Mouse (Mus musculus): ENCODE results near the gene Cbln4. TPM values are rescaled to one million over a fixed set of nuclear protein-coding genes. Genes with fewer than 3 reads are reported as not detected.

Cbln4 gene
- polyA plus RNA-seq, 1 experiment from 2014 or later: 4.1 TPM

GRCm38 (mm10) chr2:171996979-171997686 lies 46.1 kb downstream of the Cbln4 start:
- ATAC-seq (ENCODE audit: low FRiP score): no peak
- Histone ChIP-seq H3K4me3 (ENCODE audit: low read depth, low read length) (no peak overlapping the region), H3K27me3 (ENCODE audit: control insufficient read depth, insufficient read depth, low read length) (no peaks in the 10 kb centered on the region), H3K27ac (ENCODE audit: low read depth, low read length) (no peak overlapping the region), H3K4me2 (replicated peaks; ENCODE audit: low read depth, low read length) (no peak overlapping the region), H3K4me1 (replicated peaks; ENCODE audit: control insufficient read depth, insufficient read depth, low read length) (no peaks in the 10 kb centered on the region), H3K9me3 (ENCODE audit: control insufficient read depth, low read length) (no peaks in the 10 kb centered on the region), H3K36me3 (ENCODE audit: control insufficient read depth, insufficient read depth, low read length) (no peaks in the 10 kb centered on the region), H3K9ac (ENCODE audit: low read depth, low read length) (no peak overlapping the region)
- 73% methylated on average over 6 of the region's 6 CpGs for WGBS
- no peak for DNase-seq (ENCODE audit: low spot score)

GRCm38 (mm10) chr2:171994861-171995260 lies 48.4 kb downstream of the Cbln4 start:
- Histone ChIP-seq H3K27ac (ENCODE audit: low read depth, low read length) (no peak overlapping the region), H3K9me3 (ENCODE audit: control insufficient read depth, low read length) (no peaks in the 10 kb centered on the region), H3K9ac (ENCODE audit: low read depth, low read length) (no peak overlapping the region), H3K27me3 (ENCODE audit: control insufficient read depth, insufficient read depth, low read length) (no peaks in the 10 kb centered on the region), H3K4me1 (replicated peaks; ENCODE audit: control insufficient read depth, insufficient read depth, low read length) (no peaks in the 10 kb centered on the region), H3K4me2 (replicated peaks; ENCODE audit: low read depth, low read length) (no peak overlapping the region), H3K4me3 (ENCODE audit: low read depth, low read length) (no peak overlapping the region), H3K36me3 (ENCODE audit: control insufficient read depth, insufficient read depth, low read length) (no peaks in the 10 kb centered on the region)
- 71% methylated on average over 6 of the region's 6 CpGs for WGBS
- DNase-seq (ENCODE audit: low spot score) (peak; percentile 29), ATAC-seq (ENCODE audit: low FRiP score) (no peak)

GRCm38 (mm10) chr2:171994240-171994639 lies 49.0 kb downstream of the Cbln4 start:
- no peak for DNase-seq (ENCODE audit: low spot score)
- H3K27me3 ChIP-seq (ENCODE audit: control insufficient read depth, insufficient read depth, low read length): no peaks in the 10 kb centered on the region
- H3K9ac ChIP-seq (ENCODE audit: low read depth, low read length): no peak overlapping the region
- no peaks in the 10 kb centered on the region for H3K36me3 ChIP-seq (ENCODE audit: control insufficient read depth, insufficient read depth, low read length)
- H3K9me3 ChIP-seq (ENCODE audit: control insufficient read depth, low read length): no peaks in the 10 kb centered on the region
- no peaks in the 10 kb centered on the region for H3K4me1 ChIP-seq (replicated peaks; ENCODE audit: control insufficient read depth, insufficient read depth, low read length)
- H3K4me2 ChIP-seq (replicated peaks; ENCODE audit: low read depth, low read length): no peak overlapping the region
- 74% methylated on average over 5 of the region's 5 CpGs for WGBS
- ATAC-seq (ENCODE audit: low FRiP score): no peak
- no peak overlapping the region for H3K4me3 ChIP-seq (ENCODE audit: low read depth, low read length)
- no peak overlapping the region for H3K27ac ChIP-seq (ENCODE audit: low read depth, low read length)

GRCm38 (mm10) chr2:171986686-171987085 lies 56.6 kb downstream of the Cbln4 start:
- H3K27me3 ChIP-seq (ENCODE audit: control insufficient read depth, insufficient read depth, low read length): no peaks in the 10 kb centered on the region
- H3K9me3 ChIP-seq (ENCODE audit: control insufficient read depth, low read length): no peaks in the 10 kb centered on the region
- WGBS: 28% methylated on average over 6 of the region's 6 CpGs
- no peak overlapping the region for H3K27ac ChIP-seq (ENCODE audit: low read depth, low read length)
- DNase-seq (ENCODE audit: low spot score): peak; percentile 19
- H3K4me2 ChIP-seq (replicated peaks; ENCODE audit: low read depth, low read length): no peak overlapping the region
- ATAC-seq (ENCODE audit: low FRiP score): peak; percentile 56; the same call in 1 of the 2 replicates
- no peak overlapping the region for H3K4me3 ChIP-seq (ENCODE audit: low read depth, low read length)
- H3K9ac ChIP-seq (ENCODE audit: low read depth, low read length): no peak overlapping the region
- H3K36me3 ChIP-seq (ENCODE audit: control insufficient read depth, insufficient read depth, low read length): no peaks in the 10 kb centered on the region
- no peaks in the 10 kb centered on the region; the same call in 1 of the 2 replicates for H3K4me1 ChIP-seq (replicated peaks; ENCODE audit: control insufficient read depth, insufficient read depth, low read length)

Other genes starting within 250 kb of the Cbln4 start
- gene Mc3r, start 205.0 kb upstream of the Cbln4 start, polyA plus RNA-seq (2014; fragmentation: Nextera tagmentation; extraction: Ambion mirVana): not detected in 2 replicates